Mouse (Mus musculus) erythroblast, embryonic 14.5 days (primary cell): ENCODE data around the gene Mpc1.

ENCODE experiments used
- GATA1 ChIP-seq: IDR thresholded peaks from 2 replicates; pipeline ENCODE4 v1.6.1; 2012; ENCODE audit warnings: low read length, inconsistent platforms, mixed read lengths
- TAL1 ChIP-seq: IDR thresholded peaks from 3 replicates; pipeline ENCODE4 v1.6.1; 2012; ENCODE audit warnings: low read length, inconsistent platforms, mixed read lengths

- no peak for TF ChIP-seq GATA1
- TF ChIP-seq TAL1 = no peak
These were observed 31.0 kb upstream of the Mpc1 start for GRCm38 (mm10) chr17:8251704-8252103.
